Mouse (Mus musculus) small intestine, adult 2 months (tissue): Measurements from ENCODE around the gene Ctnna3.

Experiments used
- CTCF ChIP-seq: fragments of 200-500 bp; IDR thresholded peaks from 2 replicates; pipeline ENCODE4 v1.5.1; 2012; ENCODE audit warnings: low read depth, mild to moderate bottlenecking, control low read depth, inconsistent platforms, low read length, moderate library complexity, mixed read lengths; ENCODE audit not compliant: insufficient replicate concordance, insufficient read length; ENCODE audit errors: extremely low read depth
- POLR2A ChIP-seq: fragments of 200-500 bp; IDR thresholded peaks from 2 replicates; pipeline ENCODE4 v1.6.1; 2012; ENCODE audit warnings: low read depth, mild to moderate bottlenecking, control low read depth, inconsistent platforms, low read length, moderate library complexity

GRCm38 (mm10) chr10:64836315-64836714 is 1406.4 kb downstream of the Ctnna3 start:
- TF ChIP-seq POLR2A (no peak), CTCF (no peak)
